Mouse (Mus musculus) CH12.LX (cell line): Measurements from ENCODE around the gene Mrpl2. TPM values are rescaled to one million over a fixed set of nuclear protein-coding genes. Genes with fewer than 3 reads are reported as not detected.

Source experiments
- DNase-seq: peaks from one replicate; pipeline ENCODE4 v3.0.0-alpha.2; 2013; ENCODE audit errors: extremely low read depth
- H3K27ac ChIP-seq: 2 replicates; pipeline ENCODE4 v1.5.1; 2012; ENCODE audit warnings: low read depth, mild to moderate bottlenecking, control low read depth, moderate library complexity; ENCODE audit not compliant: insufficient read depth
- H3K27me3 ChIP-seq: replicated peaks from 2 replicates; pipeline ENCODE3; 2012; ENCODE audit warnings: inconsistent platforms
- H3K36me3 ChIP-seq, 2 experiments: replicated peaks in 1 of 2; 2 replicates each; pipeline versions ENCODE3 to v1.6.1; 2012; ENCODE audit warnings: inconsistent platforms in 1 of 2, low read length in 1 of 2, mild to moderate bottlenecking in 1 of 2, mixed read lengths in 1 of 2, moderate library complexity in 1 of 2; ENCODE audit not compliant: control insufficient read depth in 1 of 2, insufficient read depth in 1 of 2
- H3K4me1 ChIP-seq, 2 experiments: 2 replicates each; pipeline ENCODE4 v1.6.1; 2012; ENCODE audit warnings: inconsistent platforms in 1 of 2, moderate library complexity in 1 of 2; ENCODE audit not compliant: insufficient read depth in 2 of 2, control insufficient read depth in 1 of 2
- H3K4me2 ChIP-seq: 2 replicates; pipeline ENCODE4 v1.6.1; 2012; ENCODE audit warnings: low read depth, mild to moderate bottlenecking, control low read depth; ENCODE audit not compliant: poor library complexity, insufficient read depth, severe bottlenecking
- H3K4me3 ChIP-seq, 3 experiments: fragments of 150-350 bp in 1 of 3; sonication (generic) in 1 of 3; replicated peaks in 1 of 3; 2 replicates each; pipeline versions ENCODE3 to v1.5.1; 2011 to 2012; ENCODE audit warnings: low read depth in 2 of 3, low read length in 2 of 3, mild to moderate bottlenecking in 2 of 3, moderate library complexity in 2 of 3, control low read depth in 1 of 3, improper control_type of control experiment in 1 of 3, inconsistent platforms in 1 of 3, mixed read lengths in 1 of 3; ENCODE audit not compliant: poor library complexity in 1 of 3
- H3K79me2 ChIP-seq: replicated peaks from 2 replicates; pipeline ENCODE4 v1.6.1; 2012; ENCODE audit warnings: mild to moderate bottlenecking, moderate library complexity; ENCODE audit not compliant: control insufficient read depth, poor library complexity, insufficient read depth, severe bottlenecking; ENCODE audit errors: extremely low read depth
- H3K9ac ChIP-seq: 2 replicates; pipeline ENCODE4 v1.6.1; 2012; ENCODE audit warnings: low read depth, mild to moderate bottlenecking, control low read depth, moderate library complexity; ENCODE audit not compliant: insufficient read depth
- H3K9me3 ChIP-seq: replicated peaks from 2 replicates; pipeline ENCODE3; 2012; ENCODE audit warnings: low read length, inconsistent platforms, mixed read lengths
- BHLHE40 ChIP-seq: IDR thresholded peaks from 2 replicates; pipeline ENCODE4 v1.6.1; 2011; ENCODE audit warnings: mild to moderate bottlenecking, low read depth, low read length, improper control_type of control experiment
- CHD1 ChIP-seq: IDR thresholded peaks from 2 replicates; pipeline ENCODE4 v1.6.1; 2012; ENCODE audit warnings: low read depth, low read length, improper control_type of control experiment, inconsistent platforms
- CHD2 ChIP-seq: IDR thresholded peaks from 2 replicates; pipeline ENCODE4 v1.6.1; 2011; ENCODE audit warnings: low read length, improper control_type of control experiment
- CTCF ChIP-seq, 2 experiments: IDR thresholded peaks in 1 of 2; conservative IDR thresholded peaks in 1 of 2; 2 replicates each; pipeline ENCODE4 v1.5.1; 2011 to 2012; ENCODE audit warnings: low read depth in 2 of 2, low read length in 2 of 2, improper control_type of control experiment in 1 of 2, inconsistent platforms in 1 of 2, mild to moderate bottlenecking in 1 of 2, moderate library complexity in 1 of 2
- E2F4 ChIP-seq: IDR thresholded peaks from 2 replicates; pipeline ENCODE4 v1.6.1; 2011; ENCODE audit warnings: low read depth, low read length, improper control_type of control experiment; ENCODE audit not compliant: insufficient replicate concordance
- ELF1 ChIP-seq: IDR thresholded peaks from 2 replicates; pipeline ENCODE4 v1.6.1; 2014; ENCODE audit warnings: low read depth, mild to moderate bottlenecking, inconsistent platforms, low read length, improper control_type of control experiment
- EP300 ChIP-seq: IDR thresholded peaks from 2 replicates; pipeline ENCODE4 v1.6.1; 2011; ENCODE audit warnings: low read length, improper control_type of control experiment
- ETS1 ChIP-seq: conservative IDR thresholded peaks from 2 replicates; pipeline ENCODE4 v1.6.1; 2012; ENCODE audit warnings: low read depth, mild to moderate bottlenecking, inconsistent platforms, low read length, improper control_type of control experiment, moderate library complexity
- GABPA ChIP-seq: IDR thresholded peaks from 2 replicates; pipeline ENCODE4 v1.6.1; 2012; ENCODE audit warnings: low read depth, low read length, improper control_type of control experiment, inconsistent platforms; ENCODE audit not compliant: insufficient replicate concordance
- HCFC1 ChIP-seq: IDR thresholded peaks from 2 replicates; pipeline ENCODE4 v1.6.1; 2012; ENCODE audit warnings: low read depth, mild to moderate bottlenecking, inconsistent platforms, low read length, improper control_type of control experiment
- IRF4 ChIP-seq: IDR thresholded peaks from 2 replicates; pipeline ENCODE4 v1.6.1; 2014; ENCODE audit warnings: low read depth, mild to moderate bottlenecking, inconsistent platforms, low read length, improper control_type of control experiment
- JUN ChIP-seq: IDR thresholded peaks from 2 replicates; pipeline ENCODE4 v1.6.1; 2011; ENCODE audit warnings: low read depth, mild to moderate bottlenecking, low read length, improper control_type of control experiment, moderate library complexity; ENCODE audit not compliant: insufficient read depth
- JUND ChIP-seq: conservative IDR thresholded peaks from 2 replicates; pipeline ENCODE4 v1.6.1; 2011; ENCODE audit warnings: low read depth, low read length, improper control_type of control experiment
- KAT2A ChIP-seq: IDR thresholded peaks from 2 replicates; pipeline ENCODE4 v1.6.1; 2012; ENCODE audit warnings: low read length, improper control_type of control experiment, inconsistent platforms; ENCODE audit not compliant: insufficient replicate concordance
- MAFK ChIP-seq: IDR thresholded peaks from 2 replicates; pipeline ENCODE4 v1.6.1; 2011; ENCODE audit warnings: low read length, improper control_type of control experiment; ENCODE audit not compliant: insufficient replicate concordance
- MAX ChIP-seq: IDR thresholded peaks from 2 replicates; pipeline ENCODE4 v1.6.1; 2011; ENCODE audit warnings: low read length, improper control_type of control experiment
- MAZ ChIP-seq: IDR thresholded peaks from 2 replicates; pipeline ENCODE4 v1.6.1; 2012; ENCODE audit warnings: low read depth, mild to moderate bottlenecking, inconsistent platforms, low read length, improper control_type of control experiment, moderate library complexity
- MEF2A ChIP-seq: IDR thresholded peaks from 2 replicates; pipeline ENCODE4 v1.6.1; 2014; ENCODE audit warnings: low read depth, mild to moderate bottlenecking, inconsistent platforms, low read length, improper control_type of control experiment, borderline replicate concordance
- MXI1 ChIP-seq: IDR thresholded peaks from 2 replicates; pipeline ENCODE4 v1.6.1; 2011; ENCODE audit warnings: mild to moderate bottlenecking, low read depth, low read length, improper control_type of control experiment
- MYC ChIP-seq: IDR thresholded peaks from 2 replicates; pipeline ENCODE4 v1.6.1; 2011; ENCODE audit warnings: low read depth, mild to moderate bottlenecking, improper control_type of control experiment, low read length
- NELFE ChIP-seq: IDR thresholded peaks from 2 replicates; pipeline ENCODE4 v1.6.1; 2011; ENCODE audit warnings: low read depth, low read length, improper control_type of control experiment
- NRF1 ChIP-seq: IDR thresholded peaks from 2 replicates; pipeline ENCODE4 v1.6.1; 2014; ENCODE audit warnings: low read depth, mild to moderate bottlenecking, inconsistent platforms, low read length, improper control_type of control experiment, moderate library complexity
- PAX5 ChIP-seq: IDR thresholded peaks from 2 replicates; pipeline ENCODE4 v1.6.1; 2012; ENCODE audit warnings: low read length, inconsistent platforms, mixed read lengths
- POLR2A ChIP-seq: IDR thresholded peaks from 2 replicates; pipeline ENCODE4 v1.6.1; 2011; ENCODE audit warnings: low read depth, mild to moderate bottlenecking, improper control_type of control experiment, low read length
- POLR2AphosphoS2 ChIP-seq: IDR thresholded peaks from 2 replicates; pipeline ENCODE4 v1.6.1; 2011; ENCODE audit warnings: low read depth, low read length, improper control_type of control experiment
- RAD21 ChIP-seq: IDR thresholded peaks from 2 replicates; pipeline ENCODE4 v1.6.1; 2011; ENCODE audit warnings: low read depth, mild to moderate bottlenecking, low read length, improper control_type of control experiment, moderate library complexity
- RCOR1 ChIP-seq: conservative IDR thresholded peaks from 2 replicates; pipeline ENCODE4 v1.6.1; 2012; ENCODE audit warnings: low read depth, mild to moderate bottlenecking, inconsistent platforms, low read length, improper control_type of control experiment
- SIN3A ChIP-seq: IDR thresholded peaks from 2 replicates; pipeline ENCODE4 v1.6.1; 2012; ENCODE audit warnings: low read length, improper control_type of control experiment, inconsistent platforms
- SMC3 ChIP-seq: IDR thresholded peaks from 2 replicates; pipeline ENCODE4 v1.6.1; 2011; ENCODE audit warnings: low read depth, low read length, improper control_type of control experiment
- TBP ChIP-seq: conservative IDR thresholded peaks from 2 replicates; pipeline ENCODE4 v1.6.1; 2011; ENCODE audit warnings: low read depth, low read length, improper control_type of control experiment
- TCF12 ChIP-seq: IDR thresholded peaks from 2 replicates; pipeline ENCODE4 v1.6.1; 2014; ENCODE audit warnings: low read depth, mild to moderate bottlenecking, inconsistent platforms, low read length, improper control_type of control experiment
- UBTF ChIP-seq: IDR thresholded peaks from 2 replicates; pipeline ENCODE4 v1.6.1; 2012; ENCODE audit warnings: low read depth, mild to moderate bottlenecking, inconsistent platforms, low read length, improper control_type of control experiment, moderate library complexity
- USF1 ChIP-seq: IDR thresholded peaks from 2 replicates; pipeline ENCODE4 v1.6.1; 2014; ENCODE audit warnings: low read depth, mild to moderate bottlenecking, inconsistent platforms, low read length, improper control_type of control experiment
- USF2 ChIP-seq: conservative IDR thresholded peaks from 2 replicates; pipeline ENCODE4 v1.6.1; 2011; ENCODE audit warnings: low read depth, low read length, improper control_type of control experiment
- ZC3H11A ChIP-seq: IDR thresholded peaks from 2 replicates; pipeline ENCODE4 v1.6.1; 2012; ENCODE audit warnings: low read depth, mild to moderate bottlenecking, inconsistent platforms, low read length, improper control_type of control experiment
- ZKSCAN1 ChIP-seq: IDR thresholded peaks from 2 replicates; pipeline ENCODE4 v1.6.1; 2012; ENCODE audit warnings: low read depth, inconsistent platforms, low read length, improper control_type of control experiment, borderline replicate concordance
- ZMIZ1 ChIP-seq: IDR thresholded peaks from 2 replicates; pipeline ENCODE4 v1.6.1; 2012; ENCODE audit warnings: low read depth, mild to moderate bottlenecking, inconsistent platforms, low read length, improper control_type of control experiment
- ZNF384 ChIP-seq: IDR thresholded peaks from 2 replicates; pipeline ENCODE4 v1.6.1; 2012; ENCODE audit warnings: low read depth, low read length, improper control_type of control experiment, inconsistent platforms
- dilution Hi-C: fragments of 300-500 bp; cut with MboI; formaldehyde crosslinking; loops from 2 replicates; pipeline ENCODE4 v1.14.3; 2020; ENCODE audit warnings: low sequenced_read_pairs; ENCODE audit not compliant: extremely low pct_unique_long_range_greater_than_20kb, extremely low pct_ligation_motif_present
- in situ Hi-C: fragments of 300-500 bp; cut with MboI; formaldehyde crosslinking; loops from 3 replicates; pipeline ENCODE4 v1.14.3; 2019; ENCODE audit warnings: low sequenced_read_pairs, low pct_ligation_motif_present, low pct_unique_long_range_greater_than_20kb, mixed read lengths
- polyA plus RNA-seq: library from polyadenylated mRNA; unstranded; fragments of >175 nt; gene quantifications from 2 replicates; pipeline ENCODE4 v1.2.1, GENCODE M21; 2012; ENCODE audit warnings: low read depth; ENCODE audit not compliant: insufficient read length
- total RNA-seq, 2 experiments: library from RNA; depleted of rRNA; stranded (reverse); fragments of 300-350 nt in 1 of 2; fragments of >200 nt in 1 of 2; gene quantifications; 2 replicates each; pipeline ENCODE4 v1.2.3; 2012 to 2014

The Mrpl2 gene
- total and polyA plus RNA-seq, 3 experiments = 130 to 238 (median 158) TPM

DNA sequence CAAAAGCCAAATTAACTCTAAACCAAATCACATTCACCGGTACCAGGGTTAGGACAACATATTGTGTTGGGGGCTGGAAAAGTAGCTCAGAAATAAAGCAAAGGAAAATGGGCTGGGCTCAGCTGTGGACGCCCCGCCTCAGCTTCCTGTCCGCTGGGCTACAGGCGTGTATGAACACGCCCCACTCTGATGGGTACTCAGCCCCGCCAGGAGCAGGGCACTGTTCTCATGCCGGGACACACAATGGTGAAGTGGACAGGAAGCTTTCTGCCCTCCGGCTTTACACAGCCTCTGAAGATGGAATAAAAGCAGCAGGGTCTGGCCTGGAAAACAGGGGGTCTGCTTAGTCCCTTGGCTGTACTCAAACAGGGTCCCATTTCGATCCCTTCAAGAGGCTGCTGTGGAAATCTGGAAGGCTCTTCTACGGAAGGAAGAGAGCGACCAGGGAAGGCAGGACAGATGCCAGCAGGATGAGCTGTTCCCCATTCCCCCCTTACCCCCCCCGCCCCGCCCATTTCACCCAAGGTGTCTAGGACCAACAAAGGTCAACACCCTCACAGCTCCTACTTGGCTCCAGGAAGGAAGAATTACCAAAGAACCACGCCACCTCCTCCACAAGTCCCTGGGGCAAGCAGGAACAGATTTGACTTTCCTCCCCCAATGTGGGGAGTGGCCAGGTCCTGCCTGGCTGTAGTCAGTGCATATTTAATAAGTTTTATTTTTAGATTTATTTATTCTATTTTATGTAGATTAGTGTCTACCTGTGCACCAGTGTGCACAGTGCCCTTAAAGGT, 36.1 kb upstream of the Mrpl2 start:
- Histone ChIP-seq H3K4me2 (peak overlapping the region; percentile 91), H3K27ac (no peak overlapping the region), H3K27me3 (no peaks in the 10 kb centered on the region), H3K4me1 (peaks cover 4 to 29% of the 10 kb centered on the region in 2 experiments; a peak in 3 of 4 replicates), H3K36me3 (no peaks in the 10 kb centered on the region), H3K4me3 (peak overlapping the region; percentile 42 to 62 (median 50)), H3K79me2 (no peaks in the 10 kb centered on the region), H3K9ac (peak overlapping the region; percentile 62; the same call in 1 of the 2 replicates), H3K9me3 (no peaks in the 10 kb centered on the region)
- peak; percentile 48 for DNase-seq
- dilution Hi-C loops (no loop called here), in situ Hi-C loops (no loop called here)
- TF ChIP-seq MAFK (no peak), ZMIZ1 (peak; percentile 55), KAT2A (no peak), USF2 (no peak), ELF1 (peak; percentile 60), JUND (no peak), MEF2A (no peak), PAX5 (no peak), GABPA (no peak), MAZ (peak; percentile 71; the same call in 1 of the 2 replicates), NELFE (peak; percentile 49; the same call in 1 of the 2 replicates), CHD2 (no peak), NRF1 (no peak), HCFC1 (no peak), ZNF384 (no peak), E2F4 (no peak), TCF12 (peak; percentile 69; the same call in 1 of the 2 replicates), MYC (no peak), MXI1 (no peak; the same call in 1 of the 2 replicates), USF1 (no peak), EP300 (no peak), BHLHE40 (no peak), CHD1 (peak; percentile 93; the same call in 1 of the 2 replicates), RAD21 (no peak), JUN (no peak), POLR2AphosphoS2 (no peak), SIN3A (no peak), ZC3H11A (no peak), ZKSCAN1 (no peak), UBTF (no peak), CTCF (conservative IDR thresholded peaks at IDR 0.05 in 1 of 2, IDR thresholded peaks at IDR 0.05 in 1 of 2; ENCODE audit: low read depth in 2 of 2, low read length in 2 of 2) (no peak), IRF4 (peak; percentile 51; the same call in 1 of the 2 replicates), SMC3 (no peak), TBP (0 out of 2 replicates have a peak, but pooled peaks have one; percentile 31), ETS1 (no peak), RCOR1 (no peak), MAX (no peak), POLR2A (peak; percentile 81)
